Mouse (Mus musculus) erythroblast, embryonic 14.5 days (primary cell): Measurements from ENCODE around the gene Prkn. TPM values are rescaled to one million over a fixed set of nuclear protein-coding genes. Genes with fewer than 3 reads are reported as not detected.

Experiments
- H3K27me3 ChIP-seq: 2 replicates; pipeline ENCODE4 v1.6.1; 2012; ENCODE audit warnings: inconsistent platforms; ENCODE audit not compliant: control insufficient read depth
- H3K36me3 ChIP-seq: 2 replicates; pipeline ENCODE4 v1.6.1; 2012; ENCODE audit warnings: mild to moderate bottlenecking, inconsistent platforms; ENCODE audit not compliant: control insufficient read depth
- H3K4me1 ChIP-seq: 2 replicates; pipeline ENCODE4 v1.6.1; 2012; ENCODE audit warnings: inconsistent platforms; ENCODE audit not compliant: control insufficient read depth
- H3K4me3 ChIP-seq: replicated peaks from 2 replicates; pipeline ENCODE3; 2012; ENCODE audit warnings: moderate library complexity, mild to moderate bottlenecking, inconsistent platforms
- H3K9me3 ChIP-seq: 2 replicates; pipeline ENCODE4 v1.6.1; 2012; ENCODE audit warnings: low read length, inconsistent platforms, mixed read lengths; ENCODE audit not compliant: control insufficient read depth
- GATA1 ChIP-seq: IDR thresholded peaks from 2 replicates; pipeline ENCODE4 v1.6.1; 2012; ENCODE audit warnings: low read length, inconsistent platforms, mixed read lengths
- TAL1 ChIP-seq: IDR thresholded peaks from 3 replicates; pipeline ENCODE4 v1.6.1; 2012; ENCODE audit warnings: low read length, inconsistent platforms, mixed read lengths
- polyA plus RNA-seq: library from polyadenylated mRNA; stranded (reverse); fragments of >175 nt; gene quantifications from 2 replicates; pipeline ENCODE4 v1.2.3, GENCODE M21; 2012

The Prkn gene
- polyA plus RNA-seq, 1 experiment: not detected

- no peak overlapping the region for H3K4me3 ChIP-seq
- peaks cover 13% of the 10 kb centered on the region for H3K27me3 ChIP-seq
- peaks cover 4% of the 10 kb centered on the region for H3K4me1 ChIP-seq
- H3K9me3 ChIP-seq: no peaks in the 10 kb centered on the region
- no peak for TF ChIP-seq TAL1
- TF ChIP-seq GATA1: no peak
- no peaks in the 10 kb centered on the region for H3K36me3 ChIP-seq
Observed at GRCm38 (mm10) chr17:12082201-12082600, 1242.0 kb downstream of the Prkn start.

GRCm38 (mm10) chr17:12090261-12090927 is 1250.2 kb downstream of the Prkn start:
- H3K4me1 ChIP-seq: peaks cover 6% of the 10 kb centered on the region
- H3K27me3 ChIP-seq: peaks cover 13% of the 10 kb centered on the region
- TF ChIP-seq TAL1: no peak
- TF ChIP-seq GATA1: no peak
- no peaks in the 10 kb centered on the region for H3K36me3 ChIP-seq
- H3K4me3 ChIP-seq: no peak overlapping the region
- H3K9me3 ChIP-seq: no peaks in the 10 kb centered on the region

- Histone ChIP-seq H3K36me3 (no peaks in the 10 kb centered on the region), H3K4me3 (no peak overlapping the region), H3K27me3 (peaks cover 12% of the 10 kb centered on the region), H3K9me3 (no peaks in the 10 kb centered on the region), H3K4me1 (peaks cover 3% of the 10 kb centered on the region)
- TF ChIP-seq TAL1 (no peak), GATA1 (no peak)
Observed at GRCm38 (mm10) chr17:12092901-12093564, 1252.8 kb downstream of the Prkn start.

GRCm38 (mm10) chr17:12094016-12094415 is 1253.8 kb downstream of the Prkn start:
- Histone ChIP-seq H3K36me3 (no peaks in the 10 kb centered on the region), H3K4me1 (peaks cover 3% of the 10 kb centered on the region), H3K27me3 (peaks cover 17% of the 10 kb centered on the region), H3K9me3 (no peaks in the 10 kb centered on the region), H3K4me3 (no peak overlapping the region)
- TF ChIP-seq TAL1: no peak
- no peak for TF ChIP-seq GATA1

GRCm38 (mm10) chr17:12094827-12095590 is 1254.8 kb downstream of the Prkn start:
- Histone ChIP-seq H3K9me3 (peaks cover 5% of the 10 kb centered on the region), H3K36me3 (no peaks in the 10 kb centered on the region), H3K4me3 (no peak overlapping the region), H3K4me1 (peaks cover under 1% of the 10 kb centered on the region; the same call in 1 of the 2 replicates), H3K27me3 (peaks cover 19% of the 10 kb centered on the region)
- no peak for TF ChIP-seq TAL1
- TF ChIP-seq GATA1: no peak

- TF ChIP-seq GATA1 (no peak), TAL1 (no peak)
- Histone ChIP-seq H3K4me3 (no peak overlapping the region), H3K9me3 (peaks cover 6% of the 10 kb centered on the region), H3K36me3 (no peaks in the 10 kb centered on the region), H3K4me1 (peaks cover 11% of the 10 kb centered on the region), H3K27me3 (peaks cover 12% of the 10 kb centered on the region)
Observed at GRCm38 (mm10) chr17:12099415-12099814, 1259.2 kb downstream of the Prkn start.

GRCm38 (mm10) chr17:12102326-12102725 is 1262.1 kb downstream of the Prkn start:
- peaks cover 10% of the 10 kb centered on the region for H3K27me3 ChIP-seq
- H3K9me3 ChIP-seq: peaks cover 6% of the 10 kb centered on the region
- TF ChIP-seq GATA1 (no peak), TAL1 (no peak)
- no peak overlapping the region for H3K4me3 ChIP-seq
- peaks cover 32% of the 10 kb centered on the region for H3K4me1 ChIP-seq
- no peaks in the 10 kb centered on the region; the same call in 1 of the 2 replicates for H3K36me3 ChIP-seq

GRCm38 (mm10) chr17:12103781-12104180 is 1263.6 kb downstream of the Prkn start:
- peaks cover 6% of the 10 kb centered on the region for H3K9me3 ChIP-seq
- peaks cover 32% of the 10 kb centered on the region for H3K4me1 ChIP-seq
- H3K27me3 ChIP-seq: peaks cover 4% of the 10 kb centered on the region; the same call in 1 of the 2 replicates
- no peaks in the 10 kb centered on the region; the same call in 1 of the 2 replicates for H3K36me3 ChIP-seq
- H3K4me3 ChIP-seq: no peak overlapping the region
- TF ChIP-seq TAL1 (no peak), GATA1 (no peak)

- Histone ChIP-seq H3K9me3 (peaks cover 6% of the 10 kb centered on the region), H3K36me3 (no peaks in the 10 kb centered on the region; the same call in 1 of the 2 replicates), H3K4me3 (no peak overlapping the region), H3K4me1 (peaks cover 32% of the 10 kb centered on the region), H3K27me3 (peaks cover 4% of the 10 kb centered on the region; the same call in 1 of the 2 replicates)
- TF ChIP-seq TAL1: no peak
- TF ChIP-seq GATA1: peak; percentile 58; the same call in 1 of the 2 replicates
Observed at GRCm38 (mm10) chr17:12104245-12104644, 1264.1 kb downstream of the Prkn start.
